In the genomic region with DNA sequence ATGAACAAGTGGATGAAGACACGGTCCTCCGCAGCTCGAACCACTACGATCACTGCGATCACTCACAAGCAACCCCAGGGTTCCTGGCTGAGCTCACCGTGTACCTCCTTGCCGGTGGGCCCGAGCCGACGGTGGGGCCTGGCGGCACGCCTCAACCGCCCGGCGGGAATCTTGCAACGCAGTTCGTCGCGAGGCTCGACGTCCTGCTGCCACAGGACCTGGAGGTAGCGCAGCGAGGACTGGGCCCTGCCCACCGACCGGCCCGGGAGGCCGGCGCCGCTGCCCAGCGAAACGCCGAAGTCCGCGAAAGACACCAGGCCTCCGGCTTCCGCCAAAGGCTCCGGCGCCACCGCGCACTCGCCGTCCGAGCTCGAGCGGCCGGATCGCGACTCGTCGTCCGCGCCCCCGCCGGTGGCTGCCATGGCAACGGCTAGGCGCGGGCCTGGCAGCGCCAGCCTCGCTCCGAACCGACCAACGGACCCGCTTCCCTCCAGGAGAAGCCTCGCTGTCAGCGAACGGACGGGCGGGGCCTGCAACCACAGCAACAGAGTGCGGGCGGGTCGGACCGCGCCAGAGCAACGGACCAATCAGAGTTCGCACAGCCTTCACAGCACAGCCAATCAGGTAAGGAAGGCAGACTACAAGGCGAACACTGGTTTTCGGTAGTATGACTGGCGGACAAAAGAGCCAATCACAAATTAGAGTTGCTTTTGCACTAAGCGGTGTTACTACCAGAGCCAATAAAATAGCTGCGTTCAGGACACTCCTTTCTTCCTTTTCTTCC, we compare ENCODE assay signal across 8 mouse cellular contexts. TPM values are rescaled to one million over a fixed set of nuclear protein-coding genes. Genes with fewer than 3 reads are reported as not detected.
DNase-seq lines count a peak whose midpoint lies in the region; ATAC-seq and TF ChIP-seq lines count a peak whose summit lies in the region.

A gene (minus strand): TSS at position 518 of the 784 bp plus-strand sequence.

- DNase-seq in CH12.LX (ENCODE audit: extremely low read depth), result peak; percentile 100
- peak; percentile 99 for DNase-seq in c-Kit-positive CD71-positive TER-119-negative erythroid progenitor cells, embryonic 14.5 days (ENCODE audit: low read depth)
- peak; percentile 98 for DNase-seq in forebrain, embryonic 11.5 days (ENCODE audit: low spot score)
- DNase-seq in kidney, postnatal 36 days, result peak; percentile 98 to 100
- DNase-seq in telencephalon, adult 2 months (ENCODE audit: low read depth, low spot score), result peak; percentile 100

- ATAC-seq in forebrain, embryonic 11.5 days (replicated peaks; ENCODE audit: low FRiP score), result peak; percentile 100
- ATAC-seq in heart, embryonic 16.5 days (replicated peaks; ENCODE audit: extremely low read depth, insufficient read depth, low FRiP score), result peak; percentile 100
- peak; percentile 96 for ATAC-seq in liver, embryonic 15.5 days (ENCODE audit: insufficient read depth)
- peak; percentile 100 for ATAC-seq in neural tube, embryonic 12.5 days (ENCODE audit: low FRiP score, low read depth)

- H3K27me3 ChIP-seq in CH12.LX (replicated peaks), result no peaks in the 10 kb centered on the region
- no peaks in the 10 kb centered on the region for H3K27me3 ChIP-seq in forebrain, embryonic 11.5 days (ENCODE audit: control insufficient read depth, insufficient read depth, low read length)
- H3K27me3 ChIP-seq in heart, embryonic 16.5 days (ENCODE audit: control insufficient read depth, insufficient read depth, low read length), result no peaks in the 10 kb centered on the region
- H3K27me3 ChIP-seq in liver, embryonic 15.5 days, result no peaks in the 10 kb centered on the region
- no peaks in the 10 kb centered on the region for H3K27me3 ChIP-seq in neural tube, embryonic 12.5 days (replicated peaks)

- peak within 1 kb of the TSS; percentile 86 to 96 (median 94) for H3K4me3 ChIP-seq in CH12.LX (replicated peaks in 1 of 3; ENCODE audit: low read depth in 2 of 3, low read length in 2 of 3, poor library complexity in 1 of 3)
- H3K4me3 ChIP-seq in forebrain, embryonic 11.5 days (ENCODE audit: low read depth, low read length), result peak within 1 kb of the TSS; percentile 75
- peak within 1 kb of the TSS; percentile 73 for H3K4me3 ChIP-seq in heart, embryonic 16.5 days (ENCODE audit: low read length)
- peak within 1 kb of the TSS; percentile 82 for H3K4me3 ChIP-seq in liver, embryonic 15.5 days (replicated peaks)
- H3K4me3 ChIP-seq in neural tube, embryonic 12.5 days, result peak within 1 kb of the TSS; percentile 88

- H3K9me3 ChIP-seq in CH12.LX (replicated peaks; ENCODE audit: low read length), result peaks cover 12% of the 10 kb centered on the region
- H3K9me3 ChIP-seq in forebrain, embryonic 11.5 days (ENCODE audit: control insufficient read depth, low read length), result no peaks in the 10 kb centered on the region
- H3K9me3 ChIP-seq in heart, embryonic 16.5 days (replicated peaks; ENCODE audit: control insufficient read depth, low read length), result no peaks in the 10 kb centered on the region
- H3K9me3 ChIP-seq in liver, embryonic 15.5 days (replicated peaks), result no peaks in the 10 kb centered on the region
- H3K9me3 ChIP-seq in neural tube, embryonic 12.5 days, result no peaks in the 10 kb centered on the region

- H3K36me3 ChIP-seq in CH12.LX (replicated peaks in 1 of 2; ENCODE audit: control insufficient read depth in 1 of 2, insufficient read depth in 1 of 2, low read length in 1 of 2), result peaks cover 34 to 37% of the 10 kb centered on the region in 2 experiments
- H3K36me3 ChIP-seq in forebrain, embryonic 11.5 days (ENCODE audit: control insufficient read depth, insufficient read depth, low read length), result peaks cover 2% of the 10 kb centered on the region; the same call in 1 of the 2 replicates
- peaks cover 16% of the 10 kb centered on the region for H3K36me3 ChIP-seq in heart, embryonic 16.5 days (ENCODE audit: control insufficient read depth, insufficient read depth)
- H3K36me3 ChIP-seq in liver, embryonic 15.5 days (replicated peaks), result peaks cover 37% of the 10 kb centered on the region
- H3K36me3 ChIP-seq in neural tube, embryonic 12.5 days, result peaks cover 35% of the 10 kb centered on the region

- H3K27ac ChIP-seq in CH12.LX (ENCODE audit: insufficient read depth, low read depth), result peak within 1 kb of the TSS; percentile 63
- H3K27ac ChIP-seq in forebrain, embryonic 11.5 days (ENCODE audit: low read depth, low read length), result peak within 1 kb of the TSS; percentile 37; the same call in 1 of the 2 replicates
- peak within 1 kb of the TSS; percentile 72 for H3K27ac ChIP-seq in heart, embryonic 16.5 days (ENCODE audit: low read length)
- H3K27ac ChIP-seq in liver, embryonic 15.5 days (replicated peaks), result peak within 1 kb of the TSS; percentile 91
- peak within 1 kb of the TSS; percentile 27; the same call in 1 of the 2 replicates for H3K27ac ChIP-seq in neural tube, embryonic 12.5 days

- dilution Hi-C loops in CH12.LX (cut with MboI; ENCODE audit: extremely low pct_ligation_motif_present, extremely low pct_unique_long_range_greater_than_20kb, low sequenced_read_pairs), result no loop called here

- H3K4me2 ChIP-seq in CH12.LX (ENCODE audit: insufficient read depth, low read depth, poor library complexity, severe bottlenecking), result peak within 1 kb of the TSS; percentile 90
- H3K4me2 ChIP-seq in forebrain, embryonic 11.5 days (ENCODE audit: low read depth, low read length, severe bottlenecking), result peak within 1 kb of the TSS; percentile 75
- H3K4me2 ChIP-seq in heart, embryonic 16.5 days (ENCODE audit: low read depth, low read length), result peak within 1 kb of the TSS; percentile 86
- peak within 1 kb of the TSS; percentile 79 for H3K4me2 ChIP-seq in liver, embryonic 15.5 days
- H3K4me2 ChIP-seq in neural tube, embryonic 12.5 days (replicated peaks), result peak within 1 kb of the TSS; percentile 71

- TF ChIP-seq RAD21 in CH12.LX (IDR thresholded peaks at IDR 0.05; ENCODE audit: low read depth, low read length), result no peak

- peaks cover 17 to 52% of the 10 kb centered on the region in 2 experiments for H3K4me1 ChIP-seq in CH12.LX (ENCODE audit: control insufficient read depth in 1 of 2, insufficient read depth in 2 of 2)
- H3K4me1 ChIP-seq in forebrain, embryonic 11.5 days (replicated peaks; ENCODE audit: control insufficient read depth, insufficient read depth, low read length), result peaks cover 8% of the 10 kb centered on the region; the same call in 1 of the 2 replicates
- H3K4me1 ChIP-seq in heart, embryonic 16.5 days (ENCODE audit: control insufficient read depth, insufficient read depth, low read length), result peaks cover 17% of the 10 kb centered on the region
- H3K4me1 ChIP-seq in liver, embryonic 15.5 days (replicated peaks), result peaks cover 86% of the 10 kb centered on the region
- peaks cover 18% of the 10 kb centered on the region for H3K4me1 ChIP-seq in neural tube, embryonic 12.5 days

- H3K9ac ChIP-seq in CH12.LX (ENCODE audit: insufficient read depth, low read depth), result peak within 1 kb of the TSS; percentile 90
- H3K9ac ChIP-seq in forebrain, embryonic 11.5 days (ENCODE audit: low read length), result peak within 1 kb of the TSS; percentile 85
- peak within 1 kb of the TSS; percentile 88 for H3K9ac ChIP-seq in heart, embryonic 16.5 days (ENCODE audit: low read length)
- peak within 1 kb of the TSS; percentile 87 for H3K9ac ChIP-seq in liver, embryonic 15.5 days
- H3K9ac ChIP-seq in neural tube, embryonic 12.5 days, result peak within 1 kb of the TSS; percentile 86

- peak; percentile 78; the same call in 1 of the 2 replicates for TF ChIP-seq POLR2A in CH12.LX (IDR thresholded peaks at IDR 0.05; ENCODE audit: low read depth, low read length)

- peaks cover 17% of the 10 kb centered on the region for H3K79me2 ChIP-seq in CH12.LX (replicated peaks; ENCODE audit: control insufficient read depth, extremely low read depth, insufficient read depth, poor library complexity, severe bottlenecking)

- under 1% methylated on average over 80 of the region's 80 CpGs for WGBS in forebrain, embryonic 11.5 days
- under 1% methylated on average over 80 of the region's 80 CpGs for WGBS in heart, embryonic 16.5 days
- under 1% methylated on average over 80 of the region's 80 CpGs for WGBS in liver, embryonic 15.5 days (ENCODE audit: insufficient replicate concordance)
- under 1% methylated on average over 80 of the region's 80 CpGs for WGBS in neural tube, embryonic 12.5 days

- no peak for TF ChIP-seq CTCF in CH12.LX (conservative IDR thresholded peaks at IDR 0.05 in 1 of 2, IDR thresholded peaks at IDR 0.05 in 1 of 2; ENCODE audit: low read depth in 2 of 2, low read length in 2 of 2)

- no peak for TF ChIP-seq EP300 in CH12.LX (IDR thresholded peaks at IDR 0.05; ENCODE audit: low read length)

- in situ Hi-C loops in CH12.LX (cut with MboI; ENCODE audit: low pct_ligation_motif_present, low pct_unique_long_range_greater_than_20kb, low sequenced_read_pairs), result no loop called here

TF ChIP-seq in CH12.LX, 34 proteins besides CTCF, POLR2A, EP300 and RAD21 (continues in another document):
- TF ChIP-seq ETS1 (conservative IDR thresholded peaks at IDR 0.05; ENCODE audit: low read depth, low read length) (no peak), JUN (IDR thresholded peaks at IDR 0.05; ENCODE audit: insufficient read depth, low read depth, low read length) (no peak), MXI1 (IDR thresholded peaks at IDR 0.05; ENCODE audit: low read depth, low read length) (peak; percentile 93), SMC3 (IDR thresholded peaks at IDR 0.05; ENCODE audit: low read depth, low read length) (no peak), CHD1 (IDR thresholded peaks at IDR 0.05; ENCODE audit: low read depth, low read length) (no peak), MAX (IDR thresholded peaks at IDR 0.05; ENCODE audit: low read length) (no peak; the same call in 1 of the 2 replicates), USF2 (conservative IDR thresholded peaks at IDR 0.05; ENCODE audit: low read depth, low read length) (no peak), HCFC1 (IDR thresholded peaks at IDR 0.05; ENCODE audit: low read depth, low read length) (peak; percentile 74; the same call in 1 of the 2 replicates), UBTF (IDR thresholded peaks at IDR 0.05; ENCODE audit: low read depth, low read length) (0 out of 2 replicates have a peak, but pooled peaks have one; percentile 39), ZC3H11A (IDR thresholded peaks at IDR 0.05; ENCODE audit: low read depth, low read length) (no peak), SIN3A (IDR thresholded peaks at IDR 0.05; ENCODE audit: low read length) (peak; percentile 87), POLR2AphosphoS2 (IDR thresholded peaks at IDR 0.05; ENCODE audit: low read depth, low read length) (no peak), MYC (IDR thresholded peaks at IDR 0.05; ENCODE audit: low read depth, low read length) (no peak)

RNA-seq across cellular contexts. Expression of the gene that starts here (rescaled TPM):
- total RNA-seq in CH12.LX (2012; rRNA removed) (37.1 and 38.6 TPM in 2 replicates), CH12.LX (2014; rRNA removed) (23.1 and 26.4 TPM in 2 replicates)
- 21.8 and 22.8 TPM in 2 replicates for polyA plus RNA-seq in CH12.LX (2012; ENCODE audit: insufficient read length, low read depth)
- polyA plus RNA-seq in forebrain, embryonic 11.5 days (2014; fragmentation: Nextera tagmentation; extraction: Ambion mirVana), result 61.6 and 67.1 TPM in 2 replicates
- 28.4 and 28.5 TPM in 2 replicates for polyA plus RNA-seq in heart, embryonic 16.5 days (2015; fragmentation: Nextera tagmentation; extraction: Ambion mirVana)
- polyA plus RNA-seq in liver, embryonic 15.5 days (2015; fragmentation: Nextera tagmentation; extraction: Ambion mirVana), result 47.9 and 55.1 TPM in 2 replicates
- 62.5 and 64.2 TPM in 2 replicates for polyA plus RNA-seq in neural tube, embryonic 12.5 days (2016; fragmentation: Nextera tagmentation; extraction: Ambion mirVana)

Comparison
In these comparisons a context has a peak if more than half of its experiments do, and no peak if none do; other contexts are left out.
1. Peak in every context shown above with its lines: DNase-seq, ATAC-seq, H3K4me3 ChIP-seq and H3K27ac ChIP-seq.
2. H3K27ac ChIP-seq: peak in every context shown above with its lines; median percentile 91 in liver, embryonic 15.5 days; 72 in heart, embryonic 16.5 days; 63 in CH12.LX; 37 in forebrain, embryonic 11.5 days; 27 in neural tube, embryonic 12.5 days.